Mouse (Mus musculus): ENCODE data around the gene Isg20l2. TPM values are rescaled to one million over a fixed set of nuclear protein-coding genes. Genes with fewer than 3 reads are reported as not detected.

The Isg20l2 gene
- polyA plus RNA-seq, 1 experiment from 2014 or later, result 20.2 TPM

- Histone ChIP-seq H3K9me3 (ENCODE audit: control insufficient read depth, low read length) (no peaks in the 10 kb centered on the region), H3K36me3 (ENCODE audit: control insufficient read depth, insufficient read depth, low read length) (no peaks in the 10 kb centered on the region), H3K4me2 (replicated peaks; ENCODE audit: low read depth) (peak overlapping the region; percentile 79), H3K4me3 (ENCODE audit: low read depth, low read length) (peak overlapping the region; percentile 94), H3K4me1 (replicated peaks; ENCODE audit: control insufficient read depth, insufficient read depth) (peaks cover 23% of the 10 kb centered on the region), H3K27me3 (ENCODE audit: control insufficient read depth, insufficient read depth, low read length) (no peaks in the 10 kb centered on the region), H3K9ac (ENCODE audit: low read length) (peak overlapping the region; percentile 94), H3K27ac (replicated peaks) (peak overlapping the region; percentile 98)
- peak; percentile 92 for DNase-seq (ENCODE audit: low spot score)
- WGBS, result 0% methylated on average over 27 of the region's 27 CpGs
- peak; percentile 68 for ATAC-seq (ENCODE audit: low FRiP score, low TSS enrichment)
- no peak for TF ChIP-seq CTCF (IDR thresholded peaks at IDR 0.05; ENCODE audit: low read depth)
- TF ChIP-seq EP300 (optimal IDR thresholded peaks at IDR 0.05), result no peak
Measured at GRCm38 (mm10) chr3:87906981-87907857, 22.9 kb upstream of the Isg20l2 start.

GRCm38 (mm10) chr3:87907906-87908305, 22.2 kb upstream of the Isg20l2 start:
- DNase-seq (ENCODE audit: low spot score) (no peak), ATAC-seq (ENCODE audit: low FRiP score, low TSS enrichment) (no peak)
- no peaks in the 10 kb centered on the region for H3K36me3 ChIP-seq (ENCODE audit: control insufficient read depth, insufficient read depth, low read length)
- WGBS, result 0% methylated on average over 1 of the region's 1 CpGs
- H3K4me1 ChIP-seq (replicated peaks; ENCODE audit: control insufficient read depth, insufficient read depth), result peaks cover 23% of the 10 kb centered on the region
- H3K27ac ChIP-seq (replicated peaks), result peak overlapping the region; percentile 98
- no peaks in the 10 kb centered on the region for H3K27me3 ChIP-seq (ENCODE audit: control insufficient read depth, insufficient read depth, low read length)
- TF ChIP-seq EP300 (optimal IDR thresholded peaks at IDR 0.05) (no peak), CTCF (IDR thresholded peaks at IDR 0.05; ENCODE audit: low read depth) (no peak)
- H3K9ac ChIP-seq (ENCODE audit: low read length), result peak overlapping the region; percentile 94
- peak overlapping the region; percentile 79 for H3K4me2 ChIP-seq (replicated peaks; ENCODE audit: low read depth)
- H3K4me3 ChIP-seq (ENCODE audit: low read depth, low read length), result peak overlapping the region; percentile 94
- H3K9me3 ChIP-seq (ENCODE audit: control insufficient read depth, low read length), result no peaks in the 10 kb centered on the region

GRCm38 (mm10) chr3:87909381-87909780, 20.7 kb upstream of the Isg20l2 start:
- H3K4me1 ChIP-seq (replicated peaks; ENCODE audit: control insufficient read depth, insufficient read depth), result peaks cover 23% of the 10 kb centered on the region
- DNase-seq (ENCODE audit: low spot score), result no peak
- TF ChIP-seq CTCF (IDR thresholded peaks at IDR 0.05; ENCODE audit: low read depth) (no peak), EP300 (optimal IDR thresholded peaks at IDR 0.05) (no peak)
- no peak overlapping the region for H3K4me2 ChIP-seq (replicated peaks; ENCODE audit: low read depth)
- no peak for ATAC-seq (ENCODE audit: low FRiP score, low TSS enrichment)
- peak overlapping the region; percentile 33 for H3K4me3 ChIP-seq (ENCODE audit: low read depth, low read length)
- no peak overlapping the region for H3K9ac ChIP-seq (ENCODE audit: low read length)
- WGBS, result 92% methylated on average over 2 of the region's 2 CpGs
- H3K36me3 ChIP-seq (ENCODE audit: control insufficient read depth, insufficient read depth, low read length), result peaks cover 10% of the 10 kb centered on the region
- H3K27me3 ChIP-seq (ENCODE audit: control insufficient read depth, insufficient read depth, low read length), result no peaks in the 10 kb centered on the region
- peak overlapping the region; percentile 98 for H3K27ac ChIP-seq (replicated peaks)
- no peaks in the 10 kb centered on the region for H3K9me3 ChIP-seq (ENCODE audit: control insufficient read depth, low read length)

- no peak for TF ChIP-seq EP300 (optimal IDR thresholded peaks at IDR 0.05)
- no peak for TF ChIP-seq CTCF (IDR thresholded peaks at IDR 0.05; ENCODE audit: low read depth)
- Histone ChIP-seq H3K4me2 (replicated peaks; ENCODE audit: low read depth) (peak overlapping the region; percentile 59), H3K4me1 (replicated peaks; ENCODE audit: control insufficient read depth, insufficient read depth) (peaks cover 23% of the 10 kb centered on the region), H3K27ac (replicated peaks) (peak overlapping the region; percentile 98), H3K4me3 (ENCODE audit: low read depth, low read length) (peak overlapping the region; percentile 33), H3K9ac (ENCODE audit: low read length) (peak overlapping the region; percentile 47; the same call in 1 of the 2 replicates), H3K36me3 (ENCODE audit: control insufficient read depth, insufficient read depth, low read length) (peaks cover 14% of the 10 kb centered on the region), H3K9me3 (ENCODE audit: control insufficient read depth, low read length) (no peaks in the 10 kb centered on the region), H3K27me3 (ENCODE audit: control insufficient read depth, insufficient read depth, low read length) (no peaks in the 10 kb centered on the region)
- 7% methylated on average over 4 of the region's 4 CpGs for WGBS
- ATAC-seq (ENCODE audit: low FRiP score, low TSS enrichment) (no peak), DNase-seq (ENCODE audit: low spot score) (peak; percentile 37)
Measured at GRCm38 (mm10) chr3:87909874-87910273, 20.2 kb upstream of the Isg20l2 start.

GRCm38 (mm10) chr3:87910573-87911141, 19.5 kb upstream of the Isg20l2 start:
- peak; percentile 55 for ATAC-seq (ENCODE audit: low FRiP score, low TSS enrichment)
- TF ChIP-seq CTCF (IDR thresholded peaks at IDR 0.05; ENCODE audit: low read depth) (no peak), EP300 (optimal IDR thresholded peaks at IDR 0.05) (peak; percentile 80)
- 7% methylated on average over 12 of the region's 12 CpGs for WGBS

GRCm38 (mm10) chr3:87913491-87913890, 16.6 kb upstream of the Isg20l2 start:
- Histone ChIP-seq H3K27me3 (ENCODE audit: control insufficient read depth, insufficient read depth, low read length) (no peaks in the 10 kb centered on the region), H3K4me3 (ENCODE audit: low read depth, low read length) (no peak overlapping the region), H3K27ac (replicated peaks) (no peak overlapping the region), H3K9me3 (ENCODE audit: control insufficient read depth, low read length) (no peaks in the 10 kb centered on the region), H3K4me1 (replicated peaks; ENCODE audit: control insufficient read depth, insufficient read depth) (peaks cover 14% of the 10 kb centered on the region), H3K4me2 (replicated peaks; ENCODE audit: low read depth) (no peak overlapping the region), H3K36me3 (ENCODE audit: control insufficient read depth, insufficient read depth, low read length) (peaks cover 25% of the 10 kb centered on the region), H3K9ac (ENCODE audit: low read length) (no peak overlapping the region)
- ATAC-seq (ENCODE audit: low FRiP score, low TSS enrichment) (no peak), DNase-seq (ENCODE audit: low spot score) (no peak)
- 78% methylated on average over 7 of the region's 7 CpGs for WGBS
- no peak for TF ChIP-seq EP300 (optimal IDR thresholded peaks at IDR 0.05)
- no peak for TF ChIP-seq CTCF (IDR thresholded peaks at IDR 0.05; ENCODE audit: low read depth)

More at GRCm38 (mm10) chr3:87910573-87911141, 19.5 kb upstream of the Isg20l2 start:
- H3K36me3 ChIP-seq (ENCODE audit: control insufficient read depth, insufficient read depth, low read length), result peaks cover 18% of the 10 kb centered on the region
- H3K27ac ChIP-seq (replicated peaks), result peak overlapping the region; percentile 98
- H3K9ac ChIP-seq (ENCODE audit: low read length), result peak overlapping the region; percentile 47
- H3K4me2 ChIP-seq (replicated peaks; ENCODE audit: low read depth), result peak overlapping the region; percentile 59
- peak overlapping the region; percentile 33 for H3K4me3 ChIP-seq (ENCODE audit: low read depth, low read length)
- no peaks in the 10 kb centered on the region for H3K27me3 ChIP-seq (ENCODE audit: control insufficient read depth, insufficient read depth, low read length)
- no peaks in the 10 kb centered on the region for H3K9me3 ChIP-seq (ENCODE audit: control insufficient read depth, low read length)
- peak; percentile 93 for DNase-seq (ENCODE audit: low spot score)
- peaks cover 23% of the 10 kb centered on the region for H3K4me1 ChIP-seq (replicated peaks; ENCODE audit: control insufficient read depth, insufficient read depth)

All from stomach, postnatal 0 days (tissue).